Mouse (Mus musculus): ENCODE measurements around the gene Tenm4.

The Tenm4 gene

GRCm38 (mm10) chr7:96806561-96806960 lies 635.5 kb downstream of the Tenm4 start:
- no peak for DNase-seq (ENCODE audit: low spot score in 2 of 2)

- DNase-seq (ENCODE audit: low spot score in 2 of 2): no peak
These were observed 636.4 kb downstream of the Tenm4 start for GRCm38 (mm10) chr7:96807281-96808058.

DNA sequence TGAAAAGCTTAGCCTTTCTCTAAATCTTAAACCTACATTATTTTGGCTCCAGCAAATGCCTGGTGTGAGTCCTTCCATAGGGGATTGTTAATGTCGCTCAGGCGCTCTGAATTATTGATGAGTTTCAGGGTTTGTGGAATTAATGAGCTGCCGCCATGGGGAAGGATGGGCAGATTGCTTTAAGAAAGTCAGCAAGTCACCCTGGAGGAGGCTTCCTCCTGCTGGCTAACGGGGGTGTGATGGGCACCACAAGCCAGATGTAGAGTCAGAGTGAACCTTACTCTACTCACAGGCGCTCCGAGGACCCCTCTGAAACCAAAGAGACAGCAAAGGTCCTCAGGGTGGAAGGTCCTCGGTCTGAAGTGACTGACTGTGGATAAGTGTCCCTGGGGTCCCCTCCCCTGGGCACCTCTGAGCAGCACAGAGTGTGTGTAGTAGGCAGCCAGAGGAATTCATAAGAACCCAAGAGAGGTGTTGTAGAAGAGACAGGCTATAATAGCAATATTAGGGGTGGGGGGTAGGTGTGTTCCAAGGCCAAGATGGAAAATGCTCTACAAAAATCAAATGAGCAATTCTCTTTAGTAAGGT lies 637.1 kb downstream of the Tenm4 start:
- DNase-seq (ENCODE audit: low spot score in 2 of 2): no peak

DNA sequence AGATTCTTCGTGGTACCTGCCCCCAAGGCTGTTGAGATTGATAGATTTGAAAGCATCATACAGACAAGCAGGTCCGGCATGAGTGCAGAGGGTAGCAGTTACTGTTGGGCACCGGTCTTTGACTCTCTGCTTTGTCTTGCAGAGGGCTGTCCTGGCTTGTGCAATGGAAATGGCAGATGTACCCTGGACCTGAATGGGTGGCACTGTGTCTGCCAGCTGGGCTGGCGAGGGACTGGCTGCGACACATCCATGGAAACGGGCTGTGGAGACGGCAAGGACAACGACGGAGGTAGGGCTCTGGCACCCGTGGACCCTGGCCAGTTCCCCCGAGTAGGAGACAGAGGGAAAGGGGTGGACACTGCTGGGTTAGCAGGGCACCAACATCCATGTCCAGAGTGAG lies 640.6 kb downstream of the Tenm4 start:
- DNase-seq (ENCODE audit: low spot score in 2 of 2): no peak

DNA sequence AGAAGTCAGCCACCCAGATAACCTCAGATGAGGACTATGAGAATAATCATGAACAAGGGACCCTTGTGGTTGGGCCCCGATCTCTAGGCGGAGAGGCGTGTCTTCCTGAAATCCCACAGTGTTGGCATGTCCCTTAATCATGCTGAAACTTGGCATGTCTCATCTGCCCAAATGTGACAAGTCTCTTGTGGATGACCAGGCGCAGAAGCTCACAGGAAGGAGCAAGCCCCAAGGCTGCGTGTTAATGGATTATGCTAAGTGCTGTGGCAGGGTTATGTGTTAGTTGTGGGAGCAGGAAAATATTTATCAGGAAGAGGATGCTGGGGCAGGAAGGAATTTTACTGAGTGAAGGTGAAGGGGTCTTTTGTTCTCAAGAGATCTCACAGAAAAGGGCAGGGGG lies 642.0 kb downstream of the Tenm4 start:
- peak in 1 of 2 experiments; percentile 20 for DNase-seq (ENCODE audit: low spot score in 2 of 2)

DNA sequence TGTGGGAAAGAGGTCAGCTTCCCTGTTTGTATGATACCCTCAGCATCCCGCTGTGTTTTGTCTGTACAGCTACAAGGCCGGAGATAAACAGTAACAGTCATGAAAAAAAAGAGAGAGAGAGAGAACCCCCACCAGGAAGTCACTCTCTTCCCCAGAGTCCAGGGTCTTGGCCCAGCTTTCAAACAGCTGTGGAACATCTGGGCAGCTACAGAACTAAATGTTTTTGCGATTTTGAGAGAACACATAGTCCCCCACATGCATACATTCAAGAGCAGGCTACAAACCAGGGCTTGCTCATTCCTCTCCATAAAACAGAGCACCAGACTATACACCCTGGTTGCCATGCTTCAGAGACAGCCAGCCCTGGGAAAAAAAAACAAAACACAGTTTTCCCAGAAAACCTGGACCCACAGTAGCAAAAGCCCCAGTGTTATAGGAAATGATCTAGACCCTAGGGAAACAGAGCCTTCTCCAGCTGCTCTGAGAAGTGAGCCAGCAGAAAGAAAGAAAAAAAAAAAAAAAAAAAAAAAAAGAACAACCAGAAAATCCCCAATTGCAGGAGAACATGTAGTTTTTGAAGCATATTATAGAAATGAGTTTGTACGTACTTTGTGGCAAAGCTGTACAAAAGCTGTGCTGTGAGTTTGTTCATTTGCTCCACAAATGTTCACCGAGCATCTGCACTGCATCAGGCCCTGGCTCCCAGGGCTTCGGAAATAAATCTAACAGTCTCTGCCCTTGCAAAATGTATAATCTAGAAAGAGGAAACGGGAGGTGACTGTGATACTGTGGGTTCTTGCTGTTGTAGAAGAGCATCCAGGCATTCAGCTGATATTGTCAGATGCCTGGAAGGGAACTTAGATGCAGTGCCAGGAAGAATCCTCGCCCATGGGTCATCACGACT lies 642.7 kb downstream of the Tenm4 start:
- peak; percentile 77 to 78 for DNase-seq (ENCODE audit: low spot score in 2 of 2)

DNA sequence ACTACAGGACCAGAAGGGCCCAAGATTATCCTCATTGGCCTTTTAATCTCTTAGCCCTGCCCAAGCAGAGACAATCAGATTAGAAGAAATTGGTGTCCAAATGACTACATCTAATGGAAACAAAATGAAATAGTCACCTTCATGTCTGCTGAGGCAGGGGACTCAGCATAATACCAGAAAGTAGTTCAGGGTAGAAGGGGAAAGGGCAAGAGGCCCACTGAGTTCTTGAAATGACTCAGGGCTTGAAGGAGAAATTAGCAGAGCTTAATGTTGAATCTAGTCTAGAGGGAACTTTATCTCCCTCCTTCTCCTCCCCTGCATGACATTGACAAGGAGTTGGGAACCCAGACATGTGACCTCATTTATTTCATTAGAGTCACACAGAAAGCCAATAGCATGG lies 643.5 kb downstream of the Tenm4 start:
- DNase-seq (ENCODE audit: low spot score in 2 of 2): no peak

- DNase-seq (ENCODE audit: low spot score in 2 of 2): peak in 1 of 2 experiments; percentile 27
These were observed 646.1 kb downstream of the Tenm4 start for GRCm38 (mm10) chr7:96817030-96817674.

DNA sequence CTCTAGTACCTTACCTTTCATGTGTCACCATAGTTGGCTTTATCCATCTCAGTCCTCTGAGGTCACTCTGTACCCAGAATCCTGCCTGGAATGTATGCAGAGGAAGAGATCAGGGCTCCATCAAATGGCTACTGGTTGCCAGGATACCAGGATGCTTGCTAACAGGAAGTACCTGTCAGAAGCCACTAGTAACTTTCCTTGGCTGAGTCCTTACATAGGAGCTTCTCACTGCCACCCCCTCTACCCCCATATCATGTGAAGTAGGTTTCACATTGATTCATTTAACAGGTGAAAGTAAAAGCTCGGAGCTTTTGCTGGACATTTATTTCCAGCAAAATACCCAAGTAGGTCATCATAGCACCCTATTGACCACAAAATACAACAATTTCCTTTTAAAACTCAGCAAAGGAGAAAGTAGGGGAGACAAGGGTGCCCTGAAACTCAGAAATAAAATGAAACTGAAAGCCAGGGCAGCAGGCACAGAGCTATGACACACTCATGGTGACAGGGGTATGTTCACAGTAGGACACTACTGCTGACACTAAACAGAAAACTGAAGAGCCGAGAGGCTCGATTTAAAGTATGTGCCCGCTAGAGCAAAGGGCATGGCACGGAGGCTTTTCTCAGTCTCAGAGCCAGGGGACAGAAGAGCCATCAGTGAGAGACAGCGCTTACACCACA lies 647.3 kb downstream of the Tenm4 start:
- no peak for DNase-seq (ENCODE audit: low spot score in 2 of 2)

GRCm38 (mm10) chr7:96819538-96819937 lies 648.5 kb downstream of the Tenm4 start:
- no peak for DNase-seq (ENCODE audit: low spot score in 2 of 2)

DNA sequence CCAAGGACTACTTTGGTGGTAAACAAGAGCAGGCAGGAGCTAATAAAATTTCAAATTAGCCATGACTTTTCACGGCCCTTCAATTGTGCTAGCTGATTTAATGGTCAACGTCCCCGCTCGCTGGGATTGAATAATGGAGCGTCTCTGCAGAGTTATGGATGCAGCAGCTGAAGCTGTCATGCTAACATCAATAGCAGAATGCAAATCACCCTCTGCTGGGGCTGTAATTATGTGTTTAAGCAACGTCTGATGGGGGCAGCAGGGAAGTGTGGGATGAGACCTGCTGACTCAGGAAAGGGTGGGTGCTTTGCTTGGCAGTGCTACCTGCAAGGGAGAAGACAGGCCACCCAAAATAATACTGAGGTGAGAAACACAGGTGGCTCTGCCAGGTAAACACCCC lies 649.3 kb downstream of the Tenm4 start:
- no peak for DNase-seq (ENCODE audit: low spot score in 2 of 2)

GRCm38 (mm10) chr7:96826101-96826500 lies 655.1 kb downstream of the Tenm4 start:
- DNase-seq (ENCODE audit: low spot score in 2 of 2): no peak

- no peak for DNase-seq (ENCODE audit: low spot score in 2 of 2)
These were observed 655.6 kb downstream of the Tenm4 start for GRCm38 (mm10) chr7:96826672-96827071.

DNA sequence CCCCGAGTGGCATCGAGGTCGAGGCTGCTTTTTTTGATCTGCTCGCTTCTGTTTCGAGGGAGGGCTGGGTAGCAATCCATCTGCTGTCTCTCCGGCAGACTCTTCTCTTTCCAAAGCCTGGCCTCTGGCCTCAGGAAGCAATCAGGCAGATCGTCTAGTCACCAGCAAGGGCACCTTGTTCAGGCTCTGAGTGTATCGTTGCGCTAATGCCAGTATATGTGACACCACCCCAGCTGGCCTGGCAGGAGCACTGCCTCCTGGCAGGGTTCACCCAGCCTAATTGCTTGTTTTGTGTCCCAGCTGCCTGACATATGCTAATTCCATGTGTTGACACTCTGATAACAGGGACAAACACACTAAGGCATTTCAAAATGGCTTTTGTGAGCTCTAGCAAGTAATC lies 661.5 kb downstream of the Tenm4 start:
- peak; percentile 19 to 44 for DNase-seq (ENCODE audit: low spot score in 2 of 2)

- DNase-seq (ENCODE audit: low spot score in 2 of 2): no peak
These were observed 662.0 kb downstream of the Tenm4 start for GRCm38 (mm10) chr7:96833012-96833411.

DNA sequence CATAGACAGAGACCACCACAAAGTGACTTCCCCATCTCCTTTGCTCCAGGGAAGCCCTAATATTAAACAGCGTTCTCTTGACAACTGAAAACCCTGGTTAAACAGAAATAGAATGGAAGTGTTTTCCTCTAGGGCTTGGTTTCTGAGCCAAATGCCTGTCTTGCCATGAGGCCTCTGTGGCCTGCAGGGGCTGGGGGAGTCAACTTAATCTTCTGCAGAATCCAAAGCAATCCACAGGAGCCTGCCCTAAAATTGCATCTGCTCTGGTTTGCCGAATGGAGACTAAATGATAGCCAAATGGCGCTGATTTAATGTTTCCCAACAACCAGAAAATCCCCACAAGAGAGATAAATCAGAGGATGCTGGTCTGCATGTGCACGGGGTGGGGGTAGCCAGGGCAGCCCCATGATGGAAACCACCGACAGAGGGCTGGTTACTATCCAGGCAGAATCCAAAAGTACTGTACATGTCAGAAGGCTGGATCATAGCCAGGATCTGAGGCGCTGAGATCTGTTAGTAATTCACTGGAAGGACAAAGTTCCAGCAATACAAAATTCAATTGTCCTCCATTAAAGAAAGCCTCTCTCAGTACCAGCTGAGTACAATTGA lies 663.7 kb downstream of the Tenm4 start:
- DNase-seq (ENCODE audit: low spot score in 2 of 2): peak; percentile 38 to 46

DNA sequence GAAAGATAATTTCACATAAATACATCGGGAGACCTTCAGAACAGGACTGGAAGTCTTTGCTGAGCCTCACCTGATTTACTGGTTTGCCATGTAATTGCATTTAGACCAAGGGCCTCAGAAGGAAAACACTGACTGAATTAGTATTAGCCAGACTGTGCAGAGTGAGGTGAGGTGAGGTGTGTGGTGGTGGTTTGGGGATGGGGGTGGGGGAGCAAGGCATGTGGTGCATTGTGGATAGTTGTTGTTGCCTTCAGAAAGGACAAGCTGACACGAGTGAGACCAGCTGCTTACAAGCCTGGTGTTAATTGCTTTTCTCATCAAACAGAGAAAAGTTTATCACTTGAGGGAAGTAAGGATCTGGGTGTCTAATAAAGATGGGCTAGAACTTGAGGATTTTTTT lies 664.3 kb downstream of the Tenm4 start:
- no peak for DNase-seq (ENCODE audit: low spot score in 2 of 2)

DNA sequence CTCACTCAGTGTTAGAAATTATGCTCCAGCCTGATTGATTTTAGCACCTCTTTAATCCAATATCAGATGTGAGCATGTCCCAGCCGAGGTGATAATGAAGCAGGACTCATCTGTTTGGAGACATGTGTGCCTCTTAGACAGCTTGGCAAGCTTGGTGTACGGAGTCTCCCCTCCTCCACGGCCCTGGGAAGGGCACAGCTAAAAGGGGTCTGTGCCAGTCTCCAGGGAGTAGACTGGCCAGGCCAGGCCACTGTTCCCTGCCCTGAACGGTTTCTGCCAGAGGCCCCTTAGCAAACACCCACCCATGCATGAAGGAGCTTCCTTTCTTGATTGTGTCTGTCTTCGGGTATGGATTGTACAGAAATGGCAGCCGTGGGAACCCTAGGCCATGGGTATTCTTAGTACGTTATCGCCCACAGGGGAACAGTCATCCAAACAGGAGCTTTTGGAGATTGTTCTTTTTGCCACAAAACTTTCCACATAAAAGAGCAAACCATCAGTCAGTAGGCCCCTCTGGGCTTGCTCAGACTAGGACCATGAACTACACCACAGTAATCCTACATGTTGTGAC lies 667.3 kb downstream of the Tenm4 start:
- no peak for DNase-seq (ENCODE audit: low spot score in 2 of 2)

GRCm38 (mm10) chr7:96838926-96839325 lies 667.9 kb downstream of the Tenm4 start:
- no peak for DNase-seq (ENCODE audit: low spot score in 2 of 2)

GRCm38 (mm10) chr7:96839586-96839985 lies 668.5 kb downstream of the Tenm4 start:
- no peak for DNase-seq (ENCODE audit: low spot score in 2 of 2)

All from heart, adult 9 months (tissue).